Mouse (Mus musculus): Measurements from ENCODE around the gene Dppa1. TPM values are rescaled to one million over a fixed set of nuclear protein-coding genes. Genes with fewer than 3 reads are reported as not detected.

Dppa1 gene
- not detected for polyA plus RNA-seq (2014; fragmentation: Illumina TruSeq; extraction: RNeasy Lipid Tissue Mini Kit (QIAGEN cat#74804); ENCODE audit: low read depth, low replicate concordance)

DNA sequence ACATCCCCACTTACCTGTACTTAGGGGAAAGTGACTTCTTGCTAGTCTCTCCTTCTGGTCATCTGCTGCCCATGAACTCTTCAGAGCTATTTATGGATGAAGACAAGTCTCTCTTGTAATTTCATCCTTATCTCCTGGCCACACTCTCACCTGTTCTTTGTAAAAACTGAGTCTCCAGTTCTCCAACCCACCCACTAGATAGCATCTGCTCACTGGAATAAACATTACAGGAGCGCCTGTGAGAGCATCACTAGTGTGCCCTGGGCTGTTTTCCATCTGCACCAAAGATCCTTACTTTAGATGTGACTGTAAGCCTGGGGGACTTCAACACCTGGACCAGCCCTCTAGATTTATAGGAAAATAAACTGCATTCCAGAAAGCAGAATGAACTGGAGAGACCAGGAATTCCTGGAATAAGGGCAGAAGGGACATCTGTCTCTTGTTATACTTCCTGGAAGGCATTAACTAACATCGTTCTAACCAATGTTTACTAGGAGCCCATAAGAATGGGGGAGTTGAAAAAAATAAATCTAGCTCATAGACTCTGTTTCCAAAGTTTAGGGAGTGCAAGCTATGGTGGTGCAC, at the start of gene Dppa1:
Gene Dppa1 (minus strand): TSS at position 51 of the 585 bp plus-strand sequence.

DNA sequence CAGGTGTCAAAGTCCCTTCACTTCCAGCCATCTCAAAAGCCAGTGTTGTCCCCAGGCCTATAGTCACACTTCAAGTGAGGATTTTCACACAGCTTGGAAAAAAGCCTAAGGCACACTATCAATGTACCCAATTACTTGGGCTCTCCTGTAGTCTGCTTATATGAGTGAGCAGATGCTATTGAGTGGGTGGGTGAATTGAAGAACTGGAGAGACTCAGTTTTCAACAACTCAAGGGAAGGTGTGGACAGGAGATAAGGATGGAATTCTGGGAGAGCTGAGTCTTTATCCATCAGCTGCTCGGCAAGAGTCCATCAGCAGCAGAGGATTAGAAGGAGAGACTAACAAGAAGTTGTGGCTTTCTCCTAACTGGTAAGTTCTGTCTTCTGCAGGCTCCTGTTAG, 57.7 kb downstream of the Dppa1 start, which contains the start of gene BC053393:
Gene BC053393 (plus strand): TSS at position 210 of the 400 bp plus-strand sequence.

Other genes with a start within 250 kb of the Dppa1 start
- gene Itk, start 239.7 kb downstream of the Dppa1 start, polyA plus RNA-seq (2014; fragmentation: Illumina TruSeq; extraction: RNeasy Lipid Tissue Mini Kit (QIAGEN cat#74804); ENCODE audit: low read depth, low replicate concordance) = 0.23 TPM
- not detected for gene Fam71b, start 232.7 kb downstream of the Dppa1 start, polyA plus RNA-seq (2014; fragmentation: Illumina TruSeq; extraction: RNeasy Lipid Tissue Mini Kit (QIAGEN cat#74804); ENCODE audit: low read depth, low replicate concordance)
- 145 TPM for gene Med7, start 192.3 kb downstream of the Dppa1 start, polyA plus RNA-seq (2014; fragmentation: Illumina TruSeq; extraction: RNeasy Lipid Tissue Mini Kit (QIAGEN cat#74804); ENCODE audit: low read depth, low replicate concordance)
- gene Havcr2, start 174.3 kb downstream of the Dppa1 start, polyA plus RNA-seq (2014; fragmentation: Illumina TruSeq; extraction: RNeasy Lipid Tissue Mini Kit (QIAGEN cat#74804); ENCODE audit: low read depth, low replicate concordance) = 4.0 TPM
- gene Gm12169, start 105.0 kb downstream of the Dppa1 start, polyA plus RNA-seq (2014; fragmentation: Illumina TruSeq; extraction: RNeasy Lipid Tissue Mini Kit (QIAGEN cat#74804); ENCODE audit: low read depth, low replicate concordance) = not detected
- gene BC053393, start 57.7 kb downstream of the Dppa1 start, polyA plus RNA-seq (2014; fragmentation: Illumina TruSeq; extraction: RNeasy Lipid Tissue Mini Kit (QIAGEN cat#74804); ENCODE audit: low read depth, low replicate concordance) = not detected
- gene Timd2, start 77.8 kb upstream of the Dppa1 start, polyA plus RNA-seq (2014; fragmentation: Illumina TruSeq; extraction: RNeasy Lipid Tissue Mini Kit (QIAGEN cat#74804); ENCODE audit: low read depth, low replicate concordance) = not detected
- gene Havcr1, start 105.8 kb upstream of the Dppa1 start, polyA plus RNA-seq (2014; fragmentation: Illumina TruSeq; extraction: RNeasy Lipid Tissue Mini Kit (QIAGEN cat#74804); ENCODE audit: low read depth, low replicate concordance) = not detected
- gene Timd4, start 181.5 kb upstream of the Dppa1 start, polyA plus RNA-seq (2014; fragmentation: Illumina TruSeq; extraction: RNeasy Lipid Tissue Mini Kit (QIAGEN cat#74804); ENCODE audit: low read depth, low replicate concordance) = 0.87 TPM

All from adrenal gland, adult 10 weeks (tissue).